Mouse (Mus musculus) small intestine, adult 2 months (tissue): ENCODE data around the gene Ltbr.

Experiments
- CTCF ChIP-seq: fragments of 200-500 bp; IDR thresholded peaks from 2 replicates; pipeline ENCODE4 v1.5.1; 2012; ENCODE audit warnings: low read depth, mild to moderate bottlenecking, control low read depth, inconsistent platforms, low read length, moderate library complexity, mixed read lengths; ENCODE audit not compliant: insufficient replicate concordance, insufficient read length; ENCODE audit errors: extremely low read depth
- POLR2A ChIP-seq: fragments of 200-500 bp; IDR thresholded peaks from 2 replicates; pipeline ENCODE4 v1.6.1; 2012; ENCODE audit warnings: low read depth, mild to moderate bottlenecking, control low read depth, inconsistent platforms, low read length, moderate library complexity

- no peak for TF ChIP-seq CTCF
- TF ChIP-seq POLR2A = no peak
Observed at GRCm38 (mm10) chr6:125319919-125320296, 6.2 kb upstream of the Ltbr start.
